Mouse (Mus musculus): ENCODE results near the gene Nphp4.

The Nphp4 gene

GRCm38 (mm10) chr4:152476427-152477023 is at the start of gene Nphp4:
TSS of gene Nphp4 (plus strand) at chr4:152476706.
- DNase-seq (ENCODE audit: low read depth), result no peak

GRCm38 (mm10) chr4:152428259-152428658 is 48.2 kb upstream of the Nphp4 start:
- DNase-seq (ENCODE audit: low read depth), result no peak

GRCm38 (mm10) chr4:152432308-152432707 is 44.2 kb upstream of the Nphp4 start:
- no peak for DNase-seq (ENCODE audit: low read depth)

- no peak for DNase-seq (ENCODE audit: low read depth)
These were observed 41.7 kb upstream of the Nphp4 start for GRCm38 (mm10) chr4:152434836-152435235.

- no peak for DNase-seq (ENCODE audit: low read depth)
These were observed 41.3 kb upstream of the Nphp4 start for GRCm38 (mm10) chr4:152435255-152435654.

GRCm38 (mm10) chr4:152440882-152441281 is 35.6 kb upstream of the Nphp4 start:
- DNase-seq (ENCODE audit: low read depth), result no peak

- no peak for DNase-seq (ENCODE audit: low read depth)
These were observed 35.0 kb upstream of the Nphp4 start for GRCm38 (mm10) chr4:152441536-152441935.

GRCm38 (mm10) chr4:152446178-152446577 is 30.3 kb upstream of the Nphp4 start:
- no peak for DNase-seq (ENCODE audit: low read depth)

- DNase-seq (ENCODE audit: low read depth), result no peak
These were observed 28.5 kb upstream of the Nphp4 start for GRCm38 (mm10) chr4:152447731-152448665.

GRCm38 (mm10) chr4:152448666-152449018 is 27.9 kb upstream of the Nphp4 start:
- no peak for DNase-seq (ENCODE audit: low read depth)

- no peak for DNase-seq (ENCODE audit: low read depth)
These were observed 25.1 kb upstream of the Nphp4 start for GRCm38 (mm10) chr4:152451371-152451770.

GRCm38 (mm10) chr4:152453079-152453478 is 23.4 kb upstream of the Nphp4 start:
- DNase-seq (ENCODE audit: low read depth), result no peak

- no peak for DNase-seq (ENCODE audit: low read depth)
These were observed 22.4 kb upstream of the Nphp4 start for GRCm38 (mm10) chr4:152454153-152454552.

GRCm38 (mm10) chr4:152456609-152457008 is 19.9 kb upstream of the Nphp4 start:
- DNase-seq (ENCODE audit: low read depth), result no peak

- DNase-seq (ENCODE audit: low read depth), result no peak
These were observed 18.8 kb upstream of the Nphp4 start for GRCm38 (mm10) chr4:152457673-152458072.

GRCm38 (mm10) chr4:152462516-152462915 is 14.0 kb upstream of the Nphp4 start:
- no peak for DNase-seq (ENCODE audit: low read depth)

- no peak for DNase-seq (ENCODE audit: low read depth)
These were observed 13.4 kb upstream of the Nphp4 start for GRCm38 (mm10) chr4:152463147-152463546.

GRCm38 (mm10) chr4:152465116-152465515 is 11.4 kb upstream of the Nphp4 start:
- DNase-seq (ENCODE audit: low read depth), result no peak

GRCm38 (mm10) chr4:152466601-152467000 is 9.9 kb upstream of the Nphp4 start:
- no peak for DNase-seq (ENCODE audit: low read depth)

GRCm38 (mm10) chr4:152467951-152468350 is 8.6 kb upstream of the Nphp4 start:
- DNase-seq (ENCODE audit: low read depth), result no peak

- no peak for DNase-seq (ENCODE audit: low read depth)
These were observed 565 bp upstream of the Nphp4 start for GRCm38 (mm10) chr4:152475941-152476340.

- DNase-seq (ENCODE audit: low read depth), result no peak
These were observed 580 bp downstream of the Nphp4 start for GRCm38 (mm10) chr4:152477106-152477465.

- DNase-seq (ENCODE audit: low read depth), result peak; percentile 93
These were observed 1.1 kb downstream of the Nphp4 start, which contains the start of gene Kcnab2 for GRCm38 (mm10) chr4:152477466-152478223. TSS of gene Kcnab2 (minus strand) at chr4:152477871.

Data from fibroblast of lung, adult 2 months (primary cell).